Mouse (Mus musculus) lung, embryonic 16.5 days (tissue): Measurements from ENCODE around the gene Vezf1. TPM values are rescaled to one million over a fixed set of nuclear protein-coding genes. Genes with fewer than 3 reads are reported as not detected.

Experiments used
- ATAC-seq: fragments of 200-750 bp; cut with Nextera tagmentation; 2 replicates; pipeline ENCODE4 v1.8.0; 2017; ENCODE audit warnings: low read depth, mild to moderate bottlenecking, moderate library complexity
- H3K27ac ChIP-seq: fragments of 300-500 bp; sonication (generic); 2 replicates; pipeline ENCODE4 v1.5.1; 2014; ENCODE audit warnings: mild to moderate bottlenecking, control low read depth, low read length
- H3K27me3 ChIP-seq: fragments of 300-500 bp; sonication (generic); 2 replicates; pipeline ENCODE4 v1.6.1; 2014; ENCODE audit warnings: low read depth, low read length, mixed read lengths; ENCODE audit not compliant: control insufficient read depth, insufficient read depth
- H3K36me3 ChIP-seq: fragments of 300-500 bp; sonication (generic); 2 replicates; pipeline ENCODE4 v1.6.1; 2014; ENCODE audit warnings: low read length; ENCODE audit not compliant: control insufficient read depth, insufficient read depth
- H3K4me1 ChIP-seq: fragments of 300-500 bp; sonication (generic); replicated peaks from 2 replicates; pipeline ENCODE4 v1.6.1; 2014; ENCODE audit warnings: low read length, mixed read lengths; ENCODE audit not compliant: control insufficient read depth, insufficient read depth
- H3K4me2 ChIP-seq: fragments of 300-500 bp; sonication (generic); 2 replicates; pipeline ENCODE4 v1.6.1; 2014; ENCODE audit warnings: low read depth, low read length, control low read depth
- H3K4me3 ChIP-seq: fragments of 300-500 bp; sonication (generic); 2 replicates; pipeline ENCODE4 v1.5.1; 2014; ENCODE audit warnings: mild to moderate bottlenecking, low read length, control low read depth
- H3K9ac ChIP-seq: fragments of 300-500 bp; sonication (generic); 2 replicates; pipeline ENCODE4 v1.6.1; 2014; ENCODE audit warnings: low read length, control low read depth
- H3K9me3 ChIP-seq: fragments of 300-500 bp; sonication (generic); 2 replicates; pipeline ENCODE4 v1.6.1; 2016; ENCODE audit warnings: low read length; ENCODE audit not compliant: control insufficient read depth
- WGBS: fragments of 180-500 bp; shearing (Covaris S2); extraction: QIAGEN DNeasy Blood & Tissue Kit; methylation state at CpG from one replicate; pipeline ENCODE4 v1.1.7; 2014; 5-methylcytosine and 5-hydroxymethylcytosine counted together
- polyA plus RNA-seq: library from polyadenylated mRNA; unstranded; fragments of >200 nt; fragmentation: Nextera tagmentation; extraction: Ambion mirVana; gene quantifications from 2 replicates; pipeline ENCODE4 v1.2.1, GENCODE M21; 2015

The Vezf1 gene
- polyA plus RNA-seq, 1 experiment from 2014 or later = 38.2 TPM

DNA sequence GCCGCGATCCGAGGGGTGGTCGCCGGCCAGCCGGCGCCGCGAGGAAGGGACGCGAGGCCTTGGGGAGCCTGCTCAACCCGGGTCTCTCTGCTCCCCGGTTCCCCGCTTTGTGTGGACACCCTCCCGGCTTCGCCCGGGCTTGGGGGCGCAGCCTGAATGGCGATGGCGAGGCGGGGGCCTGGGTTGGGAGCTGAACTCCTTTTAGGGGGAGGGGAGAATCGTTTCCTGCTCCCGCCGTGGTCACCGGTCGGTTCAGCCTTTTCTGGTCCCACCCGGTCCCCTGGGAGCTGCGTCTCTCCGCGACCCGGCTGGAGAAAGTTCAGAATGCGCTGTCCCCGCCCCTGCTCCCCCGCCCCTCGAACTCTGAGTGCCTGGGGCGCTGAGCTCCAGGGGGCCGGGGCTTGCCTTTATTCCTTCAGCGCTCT, 31.5 kb downstream of the Vezf1 start:
- H3K4me2 ChIP-seq = peak overlapping the region; percentile 66
- H3K4me3 ChIP-seq = peak overlapping the region; percentile 71
- H3K9ac ChIP-seq = peak overlapping the region; percentile 85
- H3K36me3 ChIP-seq = no peaks in the 10 kb centered on the region
- 0% methylated on average over 30 of the region's 38 CpGs for WGBS
- no peaks in the 10 kb centered on the region for H3K9me3 ChIP-seq
- peak; percentile 74 for ATAC-seq
- peak overlapping the region; percentile 84 for H3K27ac ChIP-seq
- H3K27me3 ChIP-seq = no peaks in the 10 kb centered on the region; the same call in 1 of the 2 replicates
- peaks cover 25% of the 10 kb centered on the region for H3K4me1 ChIP-seq

DNA sequence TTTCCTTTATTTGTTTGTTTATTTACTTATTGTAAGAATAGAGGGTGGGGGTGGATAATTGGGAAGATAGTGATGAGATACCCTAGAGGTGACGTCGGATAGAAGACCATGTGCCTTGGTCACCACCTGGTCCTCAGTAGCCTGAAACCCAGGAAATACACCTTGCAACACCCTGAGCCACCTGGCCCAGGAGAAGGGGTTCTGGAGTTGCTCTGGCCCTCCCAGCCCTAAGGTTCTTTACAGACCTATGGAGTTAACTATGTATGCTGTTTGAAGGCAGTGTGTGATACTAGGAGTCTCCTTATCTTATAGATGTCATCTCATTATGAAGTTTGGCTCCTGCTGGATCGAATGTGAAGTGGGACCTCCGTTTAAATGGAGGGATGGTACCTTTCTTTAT, 32.1 kb downstream of the Vezf1 start:
- WGBS = 32% methylated on average over 4 of the region's 4 CpGs
- ATAC-seq = no peak
- Histone ChIP-seq H3K4me3 (peak overlapping the region; percentile 71), H3K36me3 (no peaks in the 10 kb centered on the region), H3K27me3 (no peaks in the 10 kb centered on the region; the same call in 1 of the 2 replicates), H3K9ac (no peak overlapping the region), H3K27ac (no peak overlapping the region), H3K4me1 (peaks cover 25% of the 10 kb centered on the region), H3K9me3 (no peaks in the 10 kb centered on the region), H3K4me2 (peak overlapping the region; percentile 66)

DNA sequence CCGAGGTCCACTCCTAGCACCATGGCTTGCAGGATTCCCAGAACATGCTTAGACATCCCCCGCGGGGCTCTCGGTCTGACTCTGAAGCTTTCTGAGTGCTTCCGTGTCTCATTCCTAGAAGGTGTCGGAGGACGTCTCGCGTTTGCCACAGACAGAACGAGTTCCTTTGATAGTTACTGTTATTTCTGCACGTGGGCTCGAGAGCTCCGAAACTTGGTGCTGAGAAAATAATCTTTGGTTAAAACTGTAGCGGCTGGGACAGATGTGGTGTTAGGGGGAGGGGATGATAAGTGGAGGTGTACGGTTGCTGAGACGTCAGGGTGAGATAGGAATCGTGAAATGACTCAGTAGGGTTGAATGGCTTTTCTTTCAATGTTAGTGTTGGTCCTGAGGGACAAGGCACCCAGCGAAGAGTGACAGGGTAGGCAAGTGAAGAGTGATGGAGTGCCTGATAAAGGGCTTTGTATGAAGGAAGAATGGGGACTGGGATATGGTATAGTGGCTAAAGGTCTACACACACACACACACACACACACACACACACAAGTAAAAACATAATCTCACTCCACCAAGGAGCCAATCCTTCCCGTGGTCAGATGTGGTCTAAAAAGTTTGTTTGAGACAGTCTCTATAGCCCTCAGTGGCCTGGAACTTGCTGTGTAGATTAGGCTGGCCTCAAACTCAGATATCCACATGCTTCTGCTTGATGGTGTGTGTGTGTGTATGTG, 35.3 kb downstream of the Vezf1 start:
- no peaks in the 10 kb centered on the region for H3K36me3 ChIP-seq
- no peaks in the 10 kb centered on the region for H3K9me3 ChIP-seq
- peaks cover 25% of the 10 kb centered on the region for H3K4me1 ChIP-seq
- H3K27ac ChIP-seq = no peak overlapping the region
- WGBS = 41% methylated on average over 19 of the region's 19 CpGs
- H3K27me3 ChIP-seq = no peaks in the 10 kb centered on the region
- peak overlapping the region; percentile 16; the same call in 1 of the 2 replicates for H3K4me2 ChIP-seq
- ATAC-seq = no peak
- no peak overlapping the region for H3K4me3 ChIP-seq
- no peak overlapping the region for H3K9ac ChIP-seq

DNA sequence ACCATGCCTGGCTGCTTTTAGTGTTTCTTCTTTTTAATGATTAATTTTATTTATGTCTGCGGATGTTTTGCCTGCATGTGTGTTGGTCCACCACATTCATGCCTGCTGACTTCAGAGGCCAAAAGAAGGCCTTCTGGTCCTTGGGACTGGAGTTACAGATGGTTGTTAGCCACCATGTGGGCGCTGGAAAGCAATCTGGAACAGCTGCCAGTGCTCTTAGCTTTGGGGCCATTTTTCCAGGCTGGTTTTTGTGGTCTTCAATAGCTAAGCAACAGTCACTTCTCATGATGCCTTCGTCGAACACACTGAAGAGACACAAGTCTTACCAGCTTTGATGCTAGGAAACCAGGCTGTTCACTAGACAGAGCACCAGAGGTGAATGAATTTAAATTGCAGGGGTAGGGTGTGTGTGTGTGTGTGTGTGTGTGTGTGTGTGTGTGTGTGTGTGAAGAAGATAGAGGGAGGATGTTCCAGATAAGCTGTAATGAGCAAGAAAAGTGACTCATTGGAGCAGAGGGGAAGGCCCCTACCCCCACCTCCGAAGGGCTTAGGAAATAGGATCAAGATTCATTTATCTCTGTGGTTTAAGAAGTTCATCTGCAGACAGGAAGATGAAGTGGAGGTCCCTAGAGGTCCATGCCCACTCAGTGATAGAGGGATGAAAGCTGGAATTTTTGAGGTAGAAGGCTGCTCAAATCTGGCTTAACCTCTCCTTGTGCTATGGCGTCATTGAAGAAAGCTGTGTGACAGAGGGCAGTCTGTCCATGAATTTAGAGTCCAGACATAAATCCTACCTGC, 37.6 kb downstream of the Vezf1 start:
- WGBS = 63% methylated on average over 6 of the region's 6 CpGs
- Histone ChIP-seq H3K4me2 (no peak overlapping the region), H3K9ac (no peak overlapping the region), H3K9me3 (no peaks in the 10 kb centered on the region), H3K4me3 (no peak overlapping the region), H3K4me1 (peaks cover 14% of the 10 kb centered on the region), H3K27me3 (no peaks in the 10 kb centered on the region), H3K36me3 (no peaks in the 10 kb centered on the region), H3K27ac (no peak overlapping the region)
- no peak for ATAC-seq

DNA sequence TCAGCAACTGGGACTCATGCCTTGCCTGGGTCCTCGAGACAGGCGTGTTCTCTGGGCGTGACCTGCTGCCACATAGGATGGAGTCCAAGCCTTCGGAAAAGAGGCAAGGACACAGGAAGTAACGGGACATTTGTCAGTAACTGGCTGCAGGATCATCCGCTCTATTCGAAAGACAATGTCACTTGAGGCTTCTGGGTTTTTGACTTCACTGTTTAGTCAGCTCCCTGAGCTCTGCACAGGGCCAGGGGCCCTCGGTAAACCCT, 38.1 kb downstream of the Vezf1 start:
- WGBS = 44% methylated on average over 8 of the region's 8 CpGs
- no peaks in the 10 kb centered on the region for H3K27me3 ChIP-seq
- H3K4me1 ChIP-seq = peaks cover 14% of the 10 kb centered on the region
- no peaks in the 10 kb centered on the region for H3K36me3 ChIP-seq
- no peak overlapping the region for H3K4me3 ChIP-seq
- no peak for ATAC-seq
- H3K9ac ChIP-seq = no peak overlapping the region
- H3K4me2 ChIP-seq = no peak overlapping the region
- no peak overlapping the region for H3K27ac ChIP-seq
- H3K9me3 ChIP-seq = no peaks in the 10 kb centered on the region

GRCm38 (mm10) chr11:88107365-88107764, 39.3 kb downstream of the Vezf1 start:
- Histone ChIP-seq H3K27ac (no peak overlapping the region), H3K4me3 (no peak overlapping the region), H3K27me3 (no peaks in the 10 kb centered on the region), H3K36me3 (no peaks in the 10 kb centered on the region), H3K9ac (no peak overlapping the region), H3K4me1 (peaks cover 14% of the 10 kb centered on the region), H3K4me2 (no peak overlapping the region), H3K9me3 (no peaks in the 10 kb centered on the region)
- ATAC-seq = no peak
- 53% methylated on average over 4 of the region's 4 CpGs for WGBS

DNA sequence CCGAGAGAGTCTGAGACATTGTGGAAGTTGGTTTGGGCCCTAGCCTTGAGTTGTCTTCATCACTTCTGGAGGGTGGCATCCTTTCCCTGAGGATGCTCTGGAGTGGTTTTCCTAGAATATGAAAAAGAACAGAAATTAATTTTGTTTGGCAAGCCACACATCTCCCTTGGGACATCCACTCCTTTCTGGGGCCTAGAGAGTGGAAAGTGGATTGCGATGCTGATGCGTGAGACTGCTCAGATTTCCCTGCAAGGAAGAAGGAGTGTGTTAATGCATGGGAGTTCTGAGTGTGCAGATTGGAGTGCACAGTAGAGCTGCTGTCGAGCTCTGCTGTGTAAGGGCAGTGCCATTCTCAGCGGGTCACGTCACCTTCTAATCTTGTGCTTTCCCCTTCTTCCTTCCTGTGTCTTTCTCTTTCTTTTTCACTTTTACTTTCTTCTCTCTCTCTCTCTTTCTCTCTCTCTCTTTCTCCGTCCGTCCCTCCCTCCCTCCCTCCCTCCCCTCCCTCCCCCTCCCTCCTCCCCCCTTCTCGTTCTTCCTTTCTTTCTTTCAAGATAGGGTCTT, 42.0 kb downstream of the Vezf1 start:
- Histone ChIP-seq H3K9ac (no peak overlapping the region), H3K9me3 (no peaks in the 10 kb centered on the region), H3K27me3 (no peaks in the 10 kb centered on the region), H3K4me1 (peaks cover 27% of the 10 kb centered on the region), H3K27ac (no peak overlapping the region), H3K4me3 (no peak overlapping the region), H3K36me3 (no peaks in the 10 kb centered on the region), H3K4me2 (no peak overlapping the region)
- no peak for ATAC-seq
- WGBS = 65% methylated on average over 9 of the region's 9 CpGs

DNA sequence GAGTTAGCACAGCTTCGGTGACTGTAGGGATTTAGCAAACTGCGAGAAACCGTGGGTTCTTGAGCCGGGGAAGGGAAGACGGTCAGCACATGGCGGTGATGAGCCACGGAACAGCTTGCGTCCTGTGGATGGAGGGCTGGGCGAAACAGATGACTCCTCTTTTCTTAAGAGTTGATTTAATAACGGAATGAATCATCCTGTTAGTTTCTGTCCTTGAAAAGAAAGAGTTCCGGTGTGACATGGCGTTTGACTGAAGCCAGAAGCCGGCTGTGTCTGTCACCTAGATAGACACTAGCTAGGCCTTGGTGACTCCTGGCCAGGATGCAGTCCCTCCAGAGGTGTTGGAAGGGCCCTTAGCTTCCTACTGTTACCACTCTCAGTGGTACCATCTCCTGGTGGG, 44.0 kb downstream of the Vezf1 start:
- H3K9me3 ChIP-seq = no peaks in the 10 kb centered on the region
- H3K9ac ChIP-seq = no peak overlapping the region
- H3K27ac ChIP-seq = no peak overlapping the region
- peaks cover 25% of the 10 kb centered on the region for H3K4me1 ChIP-seq
- H3K36me3 ChIP-seq = no peaks in the 10 kb centered on the region
- ATAC-seq = no peak
- H3K4me3 ChIP-seq = no peak overlapping the region
- H3K27me3 ChIP-seq = no peaks in the 10 kb centered on the region
- WGBS = 75% methylated on average over 13 of the region's 13 CpGs
- no peak overlapping the region for H3K4me2 ChIP-seq

DNA sequence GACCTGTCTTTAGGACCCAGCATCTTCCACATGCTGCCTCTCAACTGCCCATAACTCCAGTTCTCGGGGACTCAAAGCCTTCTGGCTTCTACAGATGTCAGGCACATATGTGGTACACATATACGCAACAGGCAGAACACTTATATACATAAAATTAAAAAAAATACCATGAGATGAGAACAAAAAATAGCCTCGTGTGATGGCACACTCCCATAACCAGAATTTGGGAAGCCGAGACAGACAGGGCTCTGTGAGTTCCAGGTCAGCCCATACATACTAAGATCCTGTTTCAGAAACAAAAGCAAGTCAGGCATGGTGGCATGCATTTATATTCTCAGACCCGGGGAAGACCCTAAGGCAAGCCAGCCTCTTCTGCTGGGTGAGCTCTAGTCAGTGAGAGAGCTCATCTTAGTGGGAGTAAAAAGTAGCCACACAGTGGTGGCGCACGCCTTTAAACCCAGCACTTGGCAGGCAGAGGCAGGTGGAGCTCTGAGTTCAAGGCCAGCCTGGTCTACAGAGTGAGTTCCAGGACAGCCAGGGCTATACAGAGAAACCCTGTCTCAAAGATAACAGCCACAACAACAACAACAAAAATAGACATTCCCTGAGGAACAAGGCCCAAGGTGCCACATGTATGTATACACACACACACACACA, 44.7 kb downstream of the Vezf1 start:
- no peaks in the 10 kb centered on the region for H3K36me3 ChIP-seq
- H3K4me3 ChIP-seq = no peak overlapping the region
- H3K9ac ChIP-seq = no peak overlapping the region
- ATAC-seq = no peak
- peaks cover 32% of the 10 kb centered on the region for H3K4me1 ChIP-seq
- H3K27ac ChIP-seq = no peak overlapping the region
- H3K4me2 ChIP-seq = no peak overlapping the region
- H3K27me3 ChIP-seq = no peaks in the 10 kb centered on the region
- WGBS = 87% methylated on average over 7 of the region's 7 CpGs
- no peaks in the 10 kb centered on the region for H3K9me3 ChIP-seq
